Mouse (Mus musculus) cerebellum, adult 2 months (tissue): ENCODE measurements at regions not wholly inside any gene's neighbourhood (a gene's known extent, or its start where the extent isn't known, plus 50 kb on each side); places are given as distances from the start of the nearest gene placed in this dataset.

ENCODE experiments used
- DNase-seq, 2 experiments: peaks; one replicate each; pipeline ENCODE4 v3.0.0; 2021
- H3K27ac ChIP-seq: fragments of 200-500 bp; 2 replicates; pipeline ENCODE4 v1.5.1; 2012; ENCODE audit warnings: low read length, control low read depth, inconsistent platforms; ENCODE audit not compliant: insufficient read depth
- H3K27me3 ChIP-seq: fragments of 200-500 bp; 2 replicates; pipeline ENCODE4 v1.6.1; 2012; ENCODE audit warnings: inconsistent platforms, mild to moderate bottlenecking, low read length, moderate library complexity; ENCODE audit not compliant: control insufficient read depth, insufficient read depth
- H3K4me1 ChIP-seq: fragments of 200-500 bp; 2 replicates; pipeline ENCODE4 v1.6.1; 2011; ENCODE audit warnings: low read length; ENCODE audit not compliant: control insufficient read depth, insufficient read depth
- H3K4me3 ChIP-seq: fragments of 200-500 bp; replicated peaks from 2 replicates; pipeline ENCODE3; 2011; ENCODE audit warnings: mild to moderate bottlenecking, low read depth, low read length, control low read depth; ENCODE audit not compliant: insufficient read depth
- CTCF ChIP-seq: fragments of 200-500 bp; IDR thresholded peaks from 2 replicates; pipeline ENCODE4 v1.5.1; 2011; ENCODE audit warnings: low read depth, mild to moderate bottlenecking, control low read depth, low read length, moderate library complexity, borderline replicate concordance; ENCODE audit not compliant: insufficient read depth
- POLR2A ChIP-seq: fragments of 200-500 bp; IDR thresholded peaks from 2 replicates; pipeline ENCODE4 v1.6.1; 2011; ENCODE audit warnings: low read length, control low read depth, borderline replicate concordance; ENCODE audit not compliant: insufficient read depth
- WGBS: fragments of 180-500 bp; shearing (Covaris S2); methylation state at CpG from one replicate; pipeline ENCODE4 v1.1.7; 2018; 5-methylcytosine and 5-hydroxymethylcytosine counted together

GRCm38 (mm10) chrX:13344701-13345100 is 63.9 kb downstream of the Ddx3x start:
- no peak for DNase-seq
- 64% methylated on average over 5 of the region's 5 CpGs for WGBS
- Histone ChIP-seq H3K27me3 (no peaks in the 10 kb centered on the region), H3K4me1 (no peaks in the 10 kb centered on the region), H3K27ac (no peak overlapping the region), H3K4me3 (no peak overlapping the region)
- no peak for TF ChIP-seq POLR2A
- no peak for TF ChIP-seq CTCF

DNA sequence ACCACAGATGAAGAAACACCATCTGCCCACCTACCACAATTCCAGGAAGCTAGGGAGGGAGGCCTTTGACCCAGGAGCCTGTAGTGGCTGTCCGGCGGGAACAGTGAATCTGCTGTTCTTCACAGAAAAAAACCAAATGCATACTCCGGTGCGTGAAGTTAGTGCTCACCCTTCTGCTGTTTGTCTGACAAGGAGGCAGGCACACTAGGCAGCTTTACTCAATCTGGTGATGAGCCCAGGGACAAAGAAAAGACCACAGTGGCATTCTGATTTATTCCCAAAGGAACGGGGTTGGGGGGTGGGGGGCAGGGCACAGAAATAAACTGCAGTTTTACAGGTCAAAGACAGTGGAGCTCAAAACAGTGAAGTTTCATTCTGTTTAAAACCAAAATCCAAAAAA is 64.4 kb downstream of the Ddx3x start:
- no peak overlapping the region for H3K27ac ChIP-seq
- H3K4me3 ChIP-seq: no peak overlapping the region
- TF ChIP-seq POLR2A (no peak), CTCF (no peak)
- H3K27me3 ChIP-seq: no peaks in the 10 kb centered on the region
- no peak for DNase-seq
- WGBS: 53% methylated on average over 5 of the region's 5 CpGs
- H3K4me1 ChIP-seq: no peaks in the 10 kb centered on the region

DNA sequence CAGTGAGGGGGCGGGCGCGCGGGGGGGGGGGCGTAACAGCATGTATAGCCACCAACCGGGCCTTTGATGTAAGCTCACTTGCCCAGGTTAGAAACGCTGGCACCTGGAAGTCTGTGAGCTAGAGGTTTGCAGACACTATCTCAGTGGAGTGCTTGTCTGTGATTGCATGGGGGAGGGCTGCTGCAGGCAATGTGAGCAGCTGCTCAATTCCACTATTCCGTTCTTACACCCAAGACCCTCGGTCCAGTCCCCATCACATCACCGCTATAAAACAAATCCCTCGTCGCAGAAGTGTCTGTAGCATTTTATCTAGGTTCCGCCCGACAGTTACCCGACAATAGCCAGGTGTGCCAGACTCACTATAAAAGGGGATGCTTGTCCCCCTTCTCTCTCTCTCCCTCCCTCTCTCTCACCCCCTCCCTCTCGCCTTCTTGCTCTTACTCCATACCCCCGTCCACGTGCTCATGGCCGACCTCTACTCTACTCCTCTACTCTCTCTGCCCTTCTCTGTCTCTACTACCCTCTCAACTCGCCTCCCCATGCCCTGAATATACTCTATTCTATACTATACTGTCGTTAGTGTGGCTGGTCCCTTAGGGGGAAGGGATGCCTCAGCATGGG is 65.4 kb downstream of the Ddx3x start:
- H3K27me3 ChIP-seq: no peaks in the 10 kb centered on the region
- 11% methylated on average over 20 of the region's 21 CpGs for WGBS
- H3K4me3 ChIP-seq: peak overlapping the region; percentile 76
- DNase-seq: peak; percentile 34 to 36
- H3K27ac ChIP-seq: peak overlapping the region; percentile 72; the same call in 1 of the 2 replicates
- TF ChIP-seq POLR2A (no peak), CTCF (no peak)
- H3K4me1 ChIP-seq: no peaks in the 10 kb centered on the region

GRCm38 (mm10) chrX:13346696-13347026 is 65.9 kb downstream of the Ddx3x start:
- H3K27me3 ChIP-seq: no peaks in the 10 kb centered on the region
- WGBS: 10% methylated on average over 5 of the region's 5 CpGs
- peak overlapping the region; percentile 72; the same call in 1 of the 2 replicates for H3K27ac ChIP-seq
- no peaks in the 10 kb centered on the region for H3K4me1 ChIP-seq
- peak overlapping the region; percentile 76 for H3K4me3 ChIP-seq
- no peak for DNase-seq
- TF ChIP-seq POLR2A (no peak), CTCF (no peak)

DNA sequence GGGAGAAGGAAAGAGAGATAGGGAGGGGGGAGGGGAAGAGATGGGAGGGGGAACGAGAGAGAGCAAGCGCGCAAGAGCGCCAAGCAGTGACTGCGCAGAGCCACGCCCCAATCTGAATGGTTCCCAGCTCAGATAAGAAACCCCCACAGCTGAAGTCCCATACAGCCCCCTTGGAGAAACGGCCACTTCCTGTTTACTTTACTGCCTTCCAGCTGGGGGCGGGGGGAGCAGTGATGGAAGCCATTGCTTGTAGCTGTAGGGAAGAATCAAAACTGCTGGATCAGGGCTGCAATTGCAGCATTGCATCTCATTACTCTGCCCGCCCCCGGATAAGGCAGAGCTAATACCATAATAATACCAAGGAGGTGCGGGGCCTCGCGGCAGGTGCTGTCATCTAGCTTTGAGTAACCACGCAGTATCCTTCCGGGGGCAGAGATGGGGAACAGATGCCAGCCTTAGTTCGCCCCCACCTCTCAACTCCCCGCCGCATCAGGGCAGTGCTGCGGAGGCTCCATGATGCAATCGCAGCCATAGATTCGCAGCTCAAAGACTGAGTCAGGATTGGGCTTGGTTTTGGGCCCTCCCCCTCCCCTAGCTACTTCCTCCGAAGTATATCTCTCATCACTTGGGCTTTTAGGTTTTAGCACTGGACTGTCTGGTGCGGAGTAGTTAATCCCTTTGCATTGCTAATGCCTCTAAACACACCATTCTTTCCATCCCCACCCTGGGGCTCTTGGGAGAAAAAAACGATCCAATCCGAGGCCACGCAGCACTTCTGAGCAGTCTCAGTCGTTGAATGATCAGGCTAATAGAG is 66.5 kb downstream of the Ddx3x start:
- WGBS: 6% methylated on average over 27 of the region's 27 CpGs
- H3K4me1 ChIP-seq: no peaks in the 10 kb centered on the region

DNA sequence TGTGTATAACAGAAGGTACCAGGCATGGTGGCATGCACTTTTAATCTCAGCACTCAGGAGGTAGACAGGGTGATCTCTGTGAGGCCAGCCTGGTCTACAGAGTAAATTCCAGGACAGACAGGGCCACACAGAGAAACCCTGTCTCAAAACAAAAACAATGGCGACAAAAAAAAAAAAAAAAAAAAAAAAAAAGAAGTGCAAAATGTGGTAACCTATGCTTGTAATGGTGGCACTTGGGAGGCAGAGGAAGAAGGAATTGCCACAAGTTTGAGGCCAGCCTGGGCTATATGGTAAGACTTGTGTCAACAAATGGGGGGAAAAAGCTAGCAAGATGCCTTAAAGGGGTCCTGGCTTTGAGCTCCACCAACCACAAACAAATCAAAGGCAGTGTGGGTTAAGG is 67.6 kb downstream of the Ddx3x start:
- Histone ChIP-seq H3K27ac (no peak overlapping the region), H3K27me3 (no peaks in the 10 kb centered on the region), H3K4me3 (no peak overlapping the region), H3K4me1 (no peaks in the 10 kb centered on the region)
- no peak for DNase-seq
- no peak for TF ChIP-seq POLR2A
- no peak for TF ChIP-seq CTCF
- 100% methylated on average over 1 of the region's 1 CpGs for whole genome bisulfite sequencing

More for the DNA sequence above, 66.5 kb downstream of the Ddx3x start:
- Histone ChIP-seq H3K4me3 (peak overlapping the region; percentile 76), H3K27ac (peak overlapping the region; percentile 80), H3K27me3 (no peaks in the 10 kb centered on the region)
- DNase-seq: peak; percentile 69 to 74
- TF ChIP-seq POLR2A (peak; percentile 45; the same call in 1 of the 2 replicates), CTCF (no peak)

DNA sequence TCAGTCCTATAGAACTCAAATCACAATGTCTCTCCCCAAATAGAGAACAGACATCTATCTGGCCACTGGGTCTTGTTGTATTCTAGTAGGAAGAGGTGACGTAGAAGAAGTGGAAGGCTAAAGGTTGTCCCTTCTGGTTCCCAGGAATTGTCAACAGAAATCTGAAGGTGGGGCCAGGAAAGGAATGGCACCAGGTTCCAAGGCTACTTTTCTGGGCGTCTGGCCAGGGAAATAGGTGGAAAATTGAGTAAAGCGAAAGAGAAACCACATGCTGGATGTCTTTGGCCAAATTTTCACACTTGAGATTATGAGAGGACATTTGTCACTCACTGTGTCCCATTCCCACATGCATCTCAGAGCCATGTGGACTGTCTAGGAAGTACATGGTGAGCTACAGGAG is 69.7 kb downstream of the Ddx3x start:
- Histone ChIP-seq H3K27me3 (no peaks in the 10 kb centered on the region), H3K27ac (no peak overlapping the region), H3K4me3 (no peak overlapping the region), H3K4me1 (no peaks in the 10 kb centered on the region)
- 51% methylated on average over 3 of the region's 3 CpGs for WGBS
- TF ChIP-seq POLR2A: no peak
- no peak for TF ChIP-seq CTCF
- DNase-seq: no peak

DNA sequence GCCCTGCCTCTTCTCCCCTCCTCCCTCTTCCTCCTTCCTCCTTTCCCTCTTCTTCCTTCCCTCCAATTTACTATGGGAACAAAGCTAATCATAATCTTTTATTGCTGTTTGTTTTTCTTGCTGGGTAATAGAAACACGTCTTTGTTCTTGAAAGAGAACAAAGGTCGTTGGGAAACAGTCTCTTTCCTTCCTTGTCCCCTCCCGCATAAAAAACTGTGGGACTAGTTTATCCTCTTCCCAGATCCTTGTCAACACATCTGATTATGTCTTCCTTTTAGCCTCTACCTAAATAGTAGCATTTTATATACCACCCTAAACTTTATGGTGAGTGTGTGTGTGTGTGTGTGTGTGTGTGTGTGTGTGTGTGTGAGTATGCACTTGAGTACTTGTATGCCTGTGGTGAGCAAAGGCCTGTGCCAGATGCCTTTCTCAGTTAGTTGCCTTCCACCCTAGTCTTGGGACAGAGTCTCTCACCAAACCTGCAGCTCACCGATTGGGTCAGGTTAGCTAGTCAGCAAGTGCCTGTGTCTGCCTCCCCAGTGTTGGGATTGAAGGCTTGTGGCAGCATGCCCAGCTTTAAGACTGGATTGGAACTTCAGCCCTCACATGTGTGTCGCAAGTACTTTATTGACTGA is 76.5 kb downstream of the Ddx3x start:
- no peak overlapping the region for H3K4me3 ChIP-seq
- TF ChIP-seq POLR2A (no peak), CTCF (no peak)
- DNase-seq: no peak
- 73% methylated on average over 5 of the region's 5 CpGs for WGBS
- H3K27ac ChIP-seq: no peak overlapping the region
- H3K27me3 ChIP-seq: no peaks in the 10 kb centered on the region
- H3K4me1 ChIP-seq: no peaks in the 10 kb centered on the region
